Mouse (Mus musculus) cortical plate, adult 2 months (tissue): ENCODE data around the gene Pms1.

Experiments used
- CTCF ChIP-seq: fragments of 200-500 bp; IDR thresholded peaks from 2 replicates; pipeline ENCODE4 v1.5.1; 2011; ENCODE audit warnings: mild to moderate bottlenecking, control low read depth, low read length; ENCODE audit not compliant: insufficient read depth; ENCODE audit errors: extremely low read depth
- POLR2A ChIP-seq: fragments of 200-500 bp; IDR thresholded peaks from 2 replicates; pipeline ENCODE4 v1.6.1; 2011; ENCODE audit warnings: mild to moderate bottlenecking, low read length, control low read depth; ENCODE audit not compliant: insufficient read depth; ENCODE audit errors: extremely low read depth

- TF ChIP-seq CTCF = no peak
- TF ChIP-seq POLR2A = no peak
These were observed 109.3 kb downstream of the Pms1 start, which contains the start of gene 1700019A02Rik for GRCm38 (mm10) chr1:53187536-53187935.
